Mouse (Mus musculus) heart, embryonic 16.5 days (tissue): Measurements from ENCODE around the gene Hoxa6. TPM values are rescaled to one million over a fixed set of nuclear protein-coding genes. Genes with fewer than 3 reads are reported as not detected.

Source experiments
- ATAC-seq: fragments of 200-750 bp; cut with Nextera tagmentation; replicated peaks from 2 replicates; pipeline ENCODE4 v1.8.0; 2017; ENCODE audit warnings: moderate number of reproducible peaks; ENCODE audit not compliant: insufficient read depth, low FRiP score; ENCODE audit errors: extremely low read depth
- H3K27ac ChIP-seq: fragments of 300-500 bp; sonication (generic); 2 replicates; pipeline ENCODE4 v1.5.1; 2014; ENCODE audit warnings: mild to moderate bottlenecking, low read length, control low read depth, moderate library complexity
- H3K27me3 ChIP-seq: fragments of 300-500 bp; sonication (generic); 2 replicates; pipeline ENCODE4 v1.6.1; 2014; ENCODE audit warnings: low read length, mixed read lengths; ENCODE audit not compliant: control insufficient read depth, insufficient read depth
- H3K36me3 ChIP-seq: fragments of 300-500 bp; sonication (generic); 2 replicates; pipeline ENCODE4 v1.6.1; 2014; ENCODE audit not compliant: control insufficient read depth, insufficient read depth
- H3K4me1 ChIP-seq: fragments of 300-500 bp; sonication (generic); 2 replicates; pipeline ENCODE4 v1.6.1; 2014; ENCODE audit warnings: low read length, mixed read lengths; ENCODE audit not compliant: control insufficient read depth, insufficient read depth
- H3K4me2 ChIP-seq: fragments of 300-500 bp; sonication (generic); 2 replicates; pipeline ENCODE4 v1.6.1; 2014; ENCODE audit warnings: low read depth, mild to moderate bottlenecking, control low read depth, low read length
- H3K4me3 ChIP-seq: fragments of 300-500 bp; sonication (generic); 2 replicates; pipeline ENCODE4 v1.5.1; 2014; ENCODE audit warnings: mild to moderate bottlenecking, control low read depth, low read length
- H3K9ac ChIP-seq: fragments of 300-500 bp; sonication (generic); 2 replicates; pipeline ENCODE4 v1.6.1; 2014; ENCODE audit warnings: low read length, control low read depth
- H3K9me3 ChIP-seq: fragments of 300-500 bp; sonication (generic); replicated peaks from 2 replicates; pipeline ENCODE4 v1.6.1; 2016; ENCODE audit warnings: low read length; ENCODE audit not compliant: control insufficient read depth
- WGBS: fragments of 180-500 bp; shearing (Covaris S2); extraction: QIAGEN DNeasy Blood & Tissue Kit; methylation state at CpG from one replicate; pipeline ENCODE4 v1.1.7; 2014; 5-methylcytosine and 5-hydroxymethylcytosine counted together
- polyA plus RNA-seq: library from polyadenylated mRNA; unstranded; fragments of >200 nt; fragmentation: Nextera tagmentation; extraction: Ambion mirVana; gene quantifications from 2 replicates; pipeline ENCODE4 v1.2.1, GENCODE M21; 2015

Hoxa6 gene
- polyA plus RNA-seq, 1 experiment from 2014 or later = not detected

DNA sequence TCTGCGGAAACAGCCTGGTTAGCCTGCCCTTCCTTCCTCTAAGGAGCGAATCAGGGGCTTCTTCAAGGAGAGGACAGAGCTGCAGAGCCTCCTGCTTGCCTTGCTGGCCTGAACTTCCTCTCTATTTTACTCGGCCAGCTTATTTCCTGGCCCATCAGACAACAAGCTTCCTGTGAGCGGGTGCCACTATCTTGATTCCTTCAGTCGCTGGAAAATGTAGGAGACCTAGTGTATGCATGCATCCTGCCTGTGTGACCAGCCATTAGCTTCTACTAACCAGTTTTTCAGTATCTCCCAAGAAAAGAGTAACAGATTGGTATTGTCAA, 37.7 kb downstream of the Hoxa6 start:
- Histone ChIP-seq H3K36me3 (no peaks in the 10 kb centered on the region), H3K27me3 (peaks cover 89% of the 10 kb centered on the region), H3K9me3 (no peaks in the 10 kb centered on the region), H3K4me1 (peaks cover 2% of the 10 kb centered on the region; the same call in 1 of the 2 replicates), H3K9ac (0 out of 2 replicates have a peak overlapping the region, but pooled peaks have one; percentile 3), H3K4me3 (0 out of 2 replicates have a peak overlapping the region, but pooled peaks have one; percentile 5), H3K4me2 (peak overlapping the region; percentile 53; the same call in 1 of the 2 replicates), H3K27ac (peak overlapping the region; percentile 55)
- ATAC-seq = peak; percentile 29; the same call in 1 of the 2 replicates
- 16% methylated on average over 5 of the region's 5 CpGs for WGBS

DNA sequence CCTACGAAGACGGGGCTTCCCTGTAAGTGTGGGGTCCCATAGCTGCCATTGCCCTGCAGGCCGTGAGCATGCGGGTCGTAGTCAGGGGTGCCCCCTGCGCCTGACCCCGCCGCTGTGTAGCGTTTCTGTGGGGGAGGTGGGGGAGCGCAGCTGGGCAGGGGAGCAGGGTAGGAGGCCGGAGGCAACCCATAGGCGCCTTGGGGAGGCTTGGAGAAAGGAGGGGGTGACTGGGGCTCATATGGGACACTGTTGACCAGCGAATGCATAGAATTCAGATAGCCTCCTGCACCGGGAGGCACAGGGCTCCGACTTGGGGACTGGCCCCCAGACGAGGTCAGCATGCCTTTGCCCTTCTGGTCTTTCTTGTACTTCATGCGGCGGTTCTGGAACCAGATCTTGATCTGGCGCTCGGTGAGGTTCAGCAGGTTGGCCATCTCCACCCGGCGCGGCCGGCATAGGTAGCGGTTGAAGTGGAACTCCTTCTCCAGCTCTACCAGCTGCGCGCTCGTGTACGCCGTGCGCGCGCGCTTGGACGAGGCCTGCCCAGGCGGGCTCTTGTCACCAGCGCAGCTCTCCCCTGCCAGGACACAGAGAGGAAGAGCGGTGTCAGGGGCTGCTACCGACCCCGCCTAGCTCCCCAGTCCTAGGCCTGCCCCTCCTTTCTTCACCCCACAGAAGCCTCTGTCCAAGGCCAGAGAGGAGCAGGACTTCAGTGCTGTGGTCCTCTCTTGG, 38.2 kb downstream of the Hoxa6 start:
- peak overlapping the region; percentile 34; the same call in 1 of the 2 replicates for H3K9ac ChIP-seq
- no peak for ATAC-seq
- peaks cover 2% of the 10 kb centered on the region; the same call in 1 of the 2 replicates for H3K4me1 ChIP-seq
- WGBS = 9% methylated on average over 40 of the region's 40 CpGs
- no peaks in the 10 kb centered on the region for H3K36me3 ChIP-seq
- H3K9me3 ChIP-seq = no peaks in the 10 kb centered on the region
- peaks cover 88% of the 10 kb centered on the region for H3K27me3 ChIP-seq
- H3K4me3 ChIP-seq = 0 out of 2 replicates have a peak overlapping the region, but pooled peaks have one; percentile 5
- peak overlapping the region; percentile 53 for H3K4me2 ChIP-seq
- H3K27ac ChIP-seq = peak overlapping the region; percentile 55

DNA sequence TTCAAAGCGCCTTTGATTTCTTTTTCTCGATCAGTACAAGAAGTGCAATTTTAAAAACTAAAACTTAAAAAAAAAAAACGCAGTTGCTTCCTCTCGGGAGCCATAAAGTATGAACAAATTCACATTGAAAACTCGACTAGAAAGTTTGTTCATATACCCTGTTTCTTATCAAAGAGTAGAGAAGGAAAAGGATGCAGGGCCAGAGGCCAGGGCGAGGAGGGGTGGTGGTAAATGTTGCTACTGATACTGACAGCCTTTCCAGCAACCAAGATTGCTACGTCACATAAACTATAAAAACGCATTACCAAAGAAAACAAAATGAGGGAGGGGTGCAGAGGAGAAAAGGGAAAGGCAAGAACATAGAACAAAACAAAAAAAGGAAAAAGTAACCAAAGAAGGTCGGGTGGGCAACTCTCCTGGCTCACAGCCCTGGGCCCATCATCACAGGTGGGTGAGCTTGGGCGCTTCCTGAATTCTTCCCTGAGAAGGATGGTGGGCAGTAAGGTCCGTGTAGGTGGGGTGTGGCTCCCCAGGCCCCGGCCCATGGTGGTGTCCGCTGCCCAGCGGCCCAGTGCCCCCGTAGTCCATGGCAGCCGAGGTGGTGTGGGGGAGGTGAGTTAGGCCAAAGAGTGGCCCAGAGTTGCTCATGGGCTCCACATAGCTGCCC, 38.9 kb downstream of the Hoxa6 start:
- Histone ChIP-seq H3K27me3 (peaks cover 83% of the 10 kb centered on the region), H3K36me3 (no peaks in the 10 kb centered on the region), H3K4me2 (peak overlapping the region; percentile 53; the same call in 1 of the 2 replicates), H3K4me1 (peaks cover 2% of the 10 kb centered on the region; the same call in 1 of the 2 replicates), H3K9ac (no peak overlapping the region), H3K4me3 (no peak overlapping the region), H3K9me3 (no peaks in the 10 kb centered on the region), H3K27ac (peak overlapping the region; percentile 55; the same call in 1 of the 2 replicates)
- ATAC-seq = no peak
- 16% methylated on average over 16 of the region's 16 CpGs for WGBS

DNA sequence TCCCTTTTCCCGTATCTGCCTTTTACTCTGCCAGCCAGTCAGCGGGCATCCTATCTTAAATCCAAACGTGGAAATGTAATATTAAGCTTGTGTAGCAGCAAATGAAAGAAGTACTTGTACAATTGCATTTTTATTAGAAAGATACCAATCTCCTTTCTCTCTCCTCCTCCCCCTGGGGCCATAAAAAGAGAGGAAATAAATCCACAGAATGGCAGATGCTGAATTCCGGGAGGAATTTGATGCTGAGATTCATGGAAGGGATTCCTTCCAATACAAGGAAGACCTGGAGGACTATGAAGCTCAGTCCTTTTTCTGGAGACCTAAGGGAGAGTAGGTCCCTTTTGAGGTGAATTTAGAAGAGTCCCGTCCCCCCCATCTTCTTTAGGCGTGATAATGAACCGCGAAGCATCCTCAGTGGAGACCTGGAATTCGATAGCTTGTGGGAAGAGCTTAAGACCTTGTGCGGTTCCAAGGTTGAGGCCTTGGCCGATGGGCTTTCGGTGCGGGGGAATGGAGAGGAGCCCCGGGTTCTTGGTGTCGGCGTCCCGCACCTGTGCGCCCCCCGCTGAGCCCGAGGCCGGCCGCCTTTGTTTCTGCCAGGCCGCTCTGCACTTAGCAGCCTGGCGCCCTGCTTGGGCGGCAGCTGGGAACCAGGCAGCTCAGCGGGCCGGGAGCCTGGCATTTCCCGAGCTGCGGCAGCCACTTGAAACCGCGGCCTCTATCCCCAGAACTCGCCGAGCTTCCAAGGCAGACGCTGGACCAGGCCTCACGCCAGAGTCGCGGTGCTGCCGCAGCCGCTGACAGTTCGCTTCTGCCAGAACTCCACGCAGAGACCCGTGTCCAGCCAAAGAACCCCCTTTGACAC, 40.1 kb downstream of the Hoxa6 start:
- peak overlapping the region; percentile 51 for H3K4me2 ChIP-seq
- H3K27me3 ChIP-seq = peaks cover 85% of the 10 kb centered on the region
- no peak for ATAC-seq
- peaks cover 2% of the 10 kb centered on the region; the same call in 1 of the 2 replicates for H3K4me1 ChIP-seq
- WGBS = 8% methylated on average over 42 of the region's 42 CpGs
- H3K27ac ChIP-seq = peak overlapping the region; percentile 37
- peak overlapping the region; percentile 23 for H3K4me3 ChIP-seq
- no peaks in the 10 kb centered on the region for H3K36me3 ChIP-seq
- H3K9me3 ChIP-seq = no peaks in the 10 kb centered on the region
- peak overlapping the region; percentile 53 for H3K9ac ChIP-seq

DNA sequence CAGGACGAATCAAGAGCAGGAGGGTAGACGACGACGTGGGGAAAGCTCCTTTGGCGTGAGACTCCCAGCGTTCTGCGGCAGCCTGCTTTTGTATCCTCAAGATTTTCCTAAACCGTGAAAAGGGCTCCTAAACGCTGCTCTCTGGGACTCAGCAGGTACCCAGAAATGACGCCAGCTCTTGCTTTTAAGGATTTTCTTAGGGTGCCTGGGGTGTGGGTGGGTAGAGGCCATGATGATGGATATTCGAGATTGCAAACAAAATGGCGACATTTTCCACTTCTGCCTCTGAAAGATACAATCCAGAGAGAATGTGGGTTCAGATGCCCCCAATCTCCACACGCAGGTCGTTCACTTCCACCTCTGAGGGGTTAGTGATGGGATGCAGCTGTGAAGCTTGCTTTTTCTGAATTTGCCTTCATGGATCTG, 40.8 kb downstream of the Hoxa6 start:
- peak overlapping the region; percentile 51 for H3K4me2 ChIP-seq
- H3K4me3 ChIP-seq = peak overlapping the region; percentile 23; the same call in 1 of the 2 replicates
- ATAC-seq = no peak
- 20% methylated on average over 14 of the region's 14 CpGs for WGBS
- no peaks in the 10 kb centered on the region for H3K36me3 ChIP-seq
- H3K9ac ChIP-seq = peak overlapping the region; percentile 7; the same call in 1 of the 2 replicates
- peaks cover 84% of the 10 kb centered on the region for H3K27me3 ChIP-seq
- H3K9me3 ChIP-seq = no peaks in the 10 kb centered on the region
- H3K27ac ChIP-seq = no peak overlapping the region
- peaks cover 2% of the 10 kb centered on the region; the same call in 1 of the 2 replicates for H3K4me1 ChIP-seq

DNA sequence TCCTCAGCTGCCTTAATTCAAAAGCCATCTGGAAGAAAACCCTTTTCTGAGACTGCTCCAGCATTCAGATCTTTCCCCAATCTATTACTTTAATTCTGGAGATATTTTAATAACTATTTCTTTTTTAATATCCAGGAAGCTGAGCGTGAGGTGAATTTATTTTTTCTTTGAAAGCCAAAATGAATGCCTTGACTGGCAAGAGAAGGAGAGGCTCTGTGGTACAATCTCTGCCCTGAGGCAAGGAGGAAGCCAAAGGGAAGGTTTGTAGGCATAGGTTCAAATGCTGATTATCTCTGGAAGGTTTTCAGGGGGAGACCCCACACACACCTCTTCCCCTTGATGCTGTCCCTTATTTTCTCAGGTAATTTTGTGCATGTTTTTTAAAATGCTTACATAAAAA, 41.3 kb downstream of the Hoxa6 start:
- Histone ChIP-seq H3K9ac (no peak overlapping the region), H3K4me2 (peak overlapping the region; percentile 17; the same call in 1 of the 2 replicates), H3K9me3 (no peaks in the 10 kb centered on the region), H3K4me3 (no peak overlapping the region), H3K4me1 (no peaks in the 10 kb centered on the region; the same call in 1 of the 2 replicates), H3K36me3 (no peaks in the 10 kb centered on the region), H3K27ac (no peak overlapping the region), H3K27me3 (peaks cover 82% of the 10 kb centered on the region)
- 41% methylated on average over 1 of the region's 1 CpGs for WGBS
- no peak for ATAC-seq

DNA sequence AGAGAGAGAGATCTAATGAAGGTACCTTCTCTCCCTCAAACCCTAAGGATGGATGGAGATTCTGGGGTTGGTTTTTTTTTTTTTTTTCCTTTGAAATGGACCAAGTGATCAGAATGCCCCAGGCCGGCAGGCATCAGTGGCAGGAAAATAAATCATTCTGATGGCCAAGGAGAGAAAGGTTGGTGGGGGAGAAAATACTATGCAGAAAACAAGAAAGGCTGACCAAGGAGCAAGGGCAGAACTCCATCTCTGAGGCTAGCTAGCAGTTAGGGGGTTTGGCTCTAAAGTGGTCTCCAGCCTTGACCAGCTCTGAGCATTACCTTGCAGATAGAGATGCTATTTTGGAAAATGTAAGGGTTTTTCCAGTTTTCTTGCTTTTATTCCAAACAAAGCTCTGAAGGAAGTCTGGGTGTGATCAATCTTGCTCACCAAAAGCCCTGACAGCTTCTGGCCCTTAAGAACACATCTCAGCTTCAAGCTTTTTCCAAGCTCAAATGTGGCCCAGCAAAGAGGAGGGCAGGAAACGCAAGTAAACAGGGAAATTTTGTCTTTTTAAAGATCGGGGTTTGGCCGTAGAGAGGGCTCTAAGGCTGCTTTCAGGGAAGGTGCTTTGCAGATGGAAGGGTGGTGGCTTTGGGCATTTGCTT, 42.0 kb downstream of the Hoxa6 start:
- Histone ChIP-seq H3K27me3 (peaks cover 80% of the 10 kb centered on the region), H3K9me3 (no peaks in the 10 kb centered on the region), H3K9ac (0 out of 2 replicates have a peak overlapping the region, but pooled peaks have one; percentile 21), H3K27ac (peak overlapping the region; percentile 10; the same call in 1 of the 2 replicates), H3K4me3 (no peak overlapping the region; the same call in 1 of the 2 replicates), H3K4me2 (peak overlapping the region; percentile 8; the same call in 1 of the 2 replicates), H3K4me1 (no peaks in the 10 kb centered on the region; the same call in 1 of the 2 replicates), H3K36me3 (no peaks in the 10 kb centered on the region)
- WGBS = 13% methylated on average over 4 of the region's 4 CpGs
- no peak for ATAC-seq
